Mouse (Mus musculus) monocyte, adult 5-6 weeks (primary cell): ENCODE results near the gene Hdac11. TPM values are rescaled to one million over a fixed set of nuclear protein-coding genes. Genes with fewer than 3 reads are reported as not detected.
"Not testable (repeated sequence)": the region's sequence is repeated elsewhere in the genome, so short reads cannot be mapped to it uniquely, and the experiment has no call there.

ENCODE experiments used
- ATAC-seq: fragments of 153-309, 156-312 bp; replicated peaks from 2 replicates; pipeline ENCODE4 v1.8.0; 2017; ENCODE audit warnings: mild to moderate bottlenecking; ENCODE audit not compliant: low TSS enrichment, insufficient number of reproducible peaks, severe bottlenecking, poor library complexity, low FRiP score
- total RNA-seq: library from RNA; stranded (forward); fragments of 200-1000, 200-491, 200-594 nt; gene quantifications from 3 replicates; pipeline ENCODE4 v1.2.3, GENCODE M21; 2017

Hdac11 gene
- total RNA-seq, 1 experiment from 2014 or later, result 1.6 TPM

DNA sequence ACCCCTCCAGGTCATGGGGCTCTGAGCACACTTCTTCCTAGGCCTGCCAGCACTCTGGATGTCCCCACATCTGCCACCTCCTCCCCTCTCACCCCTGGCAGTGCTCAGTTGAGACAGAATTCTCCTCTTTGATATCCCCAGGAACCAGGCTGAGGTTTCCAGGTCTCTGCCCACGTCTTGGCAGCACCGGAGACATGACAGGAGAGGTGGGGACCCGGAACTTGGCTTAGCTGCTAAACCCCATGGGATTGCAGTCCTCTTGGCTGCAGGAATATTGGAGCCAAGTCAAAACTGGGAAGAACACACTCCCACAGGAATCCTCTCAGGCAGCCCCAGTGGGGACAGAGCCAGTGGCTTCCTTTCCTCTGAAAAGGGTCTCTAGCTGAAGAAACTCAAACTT, 31.4 kb downstream of the Hdac11 start:
- no peak for ATAC-seq

DNA sequence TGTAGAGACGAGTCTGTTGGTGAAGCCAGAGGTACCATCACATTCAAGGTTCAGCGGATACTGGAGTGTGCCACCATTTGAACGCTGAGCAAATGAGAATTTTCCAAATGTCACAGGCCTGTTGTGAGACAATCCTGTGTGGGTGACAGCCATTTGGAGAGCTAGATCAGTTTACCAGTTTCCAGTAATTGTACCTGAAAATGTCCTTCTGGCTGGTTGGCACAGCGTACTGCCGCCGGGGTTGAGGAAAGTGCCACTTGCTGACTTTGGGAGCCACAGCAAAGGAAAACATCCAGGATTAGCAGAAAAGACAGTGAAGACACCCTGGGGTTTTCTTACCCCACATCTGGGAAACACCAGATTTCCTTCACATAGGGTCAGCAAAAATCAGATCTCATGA, 33.5 kb downstream of the Hdac11 start:
- no peak for ATAC-seq

DNA sequence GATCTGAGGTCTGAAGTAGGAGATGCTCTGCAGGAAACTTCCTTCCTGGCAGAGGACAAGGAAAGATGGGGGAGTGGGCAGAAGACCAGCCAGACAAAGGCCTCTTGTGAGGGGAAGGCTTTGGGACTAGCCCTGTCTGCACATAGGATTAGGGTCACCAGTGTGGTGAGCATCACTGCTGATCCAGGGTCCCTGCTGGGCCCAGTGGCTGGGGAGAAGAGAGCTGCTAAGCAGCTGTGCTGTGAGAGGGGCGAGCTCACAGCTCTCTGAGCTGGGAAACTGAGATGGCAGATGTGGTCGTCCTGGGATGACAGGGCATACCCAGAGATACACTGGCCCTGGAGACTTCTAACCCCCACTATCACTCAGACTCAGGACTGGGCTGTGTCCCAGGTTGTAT, 35.0 kb downstream of the Hdac11 start:
- ATAC-seq, result no peak

DNA sequence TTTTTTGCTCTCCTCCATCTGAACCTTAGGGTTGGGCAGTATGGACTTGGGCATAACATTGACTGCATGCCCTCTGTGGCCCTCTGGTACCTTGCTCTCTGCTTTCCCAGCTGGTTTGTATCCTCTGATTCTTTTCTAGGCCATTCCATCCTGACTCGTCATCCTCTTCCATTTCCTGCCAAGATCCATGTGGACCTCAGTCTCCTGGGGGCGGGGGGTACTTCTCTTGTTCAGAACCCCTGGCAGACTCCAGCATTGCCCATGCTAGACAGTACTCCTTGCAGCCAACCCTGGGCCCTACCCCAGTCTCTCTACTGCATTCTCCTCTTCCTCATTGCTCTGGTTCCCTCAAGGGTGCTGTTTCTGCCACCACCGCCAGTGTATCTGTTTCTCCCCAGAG, 36.0 kb downstream of the Hdac11 start:
- no peak for ATAC-seq

DNA sequence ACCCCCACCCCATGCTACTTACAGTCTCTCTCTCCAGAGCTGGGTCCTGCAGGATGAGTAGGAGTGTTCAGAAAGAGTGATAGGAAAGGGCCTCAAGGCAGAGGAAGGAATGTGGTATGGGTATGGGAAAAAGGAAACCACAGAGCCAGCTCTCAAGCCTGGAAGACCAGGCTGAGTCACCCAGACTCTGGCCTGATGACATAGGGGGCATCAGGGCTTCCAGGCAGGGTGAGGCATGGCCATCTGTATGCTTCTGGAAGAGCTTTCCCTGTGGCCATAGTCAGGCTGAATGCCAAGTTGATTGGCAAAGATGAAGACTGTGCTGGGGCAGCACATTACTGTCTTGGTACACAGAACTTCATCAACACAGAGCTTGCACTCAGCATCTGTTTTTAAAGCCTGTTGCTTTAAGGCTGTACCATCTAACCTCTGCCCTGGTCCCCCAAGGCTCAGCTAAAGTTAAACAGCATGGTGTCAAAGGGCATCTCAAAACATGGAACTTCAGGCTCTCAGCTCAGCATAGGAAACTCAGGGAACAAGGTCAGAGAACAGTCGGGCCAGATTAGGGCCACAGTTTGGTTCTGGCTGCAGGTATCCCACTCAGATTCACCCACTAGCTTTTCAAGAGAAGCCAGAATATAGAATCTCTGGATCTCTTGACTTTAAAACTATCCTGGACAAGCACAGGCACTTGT, 36.5 kb downstream of the Hdac11 start:
- no peak for ATAC-seq

DNA sequence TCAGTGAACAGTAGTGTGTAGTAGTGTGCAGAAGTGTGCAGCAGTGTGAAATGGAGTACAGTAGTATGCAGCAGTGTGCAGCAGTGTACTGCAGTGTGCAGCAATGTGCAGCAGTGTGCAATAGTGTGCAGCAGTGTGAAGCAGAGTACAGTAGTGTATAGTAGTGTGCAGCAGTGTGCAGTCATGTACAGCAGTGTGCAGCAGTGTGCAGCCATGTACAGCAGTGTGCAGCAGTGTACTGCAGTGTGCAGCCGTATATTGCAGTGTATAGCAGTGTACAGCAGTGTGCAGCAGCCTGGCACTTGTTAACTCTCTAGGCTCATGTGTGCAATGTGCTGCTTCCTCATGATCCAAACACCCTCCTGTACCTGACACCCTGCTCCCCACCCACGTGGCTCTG, 42.0 kb downstream of the Hdac11 start:
- ATAC-seq, result no peak

DNA sequence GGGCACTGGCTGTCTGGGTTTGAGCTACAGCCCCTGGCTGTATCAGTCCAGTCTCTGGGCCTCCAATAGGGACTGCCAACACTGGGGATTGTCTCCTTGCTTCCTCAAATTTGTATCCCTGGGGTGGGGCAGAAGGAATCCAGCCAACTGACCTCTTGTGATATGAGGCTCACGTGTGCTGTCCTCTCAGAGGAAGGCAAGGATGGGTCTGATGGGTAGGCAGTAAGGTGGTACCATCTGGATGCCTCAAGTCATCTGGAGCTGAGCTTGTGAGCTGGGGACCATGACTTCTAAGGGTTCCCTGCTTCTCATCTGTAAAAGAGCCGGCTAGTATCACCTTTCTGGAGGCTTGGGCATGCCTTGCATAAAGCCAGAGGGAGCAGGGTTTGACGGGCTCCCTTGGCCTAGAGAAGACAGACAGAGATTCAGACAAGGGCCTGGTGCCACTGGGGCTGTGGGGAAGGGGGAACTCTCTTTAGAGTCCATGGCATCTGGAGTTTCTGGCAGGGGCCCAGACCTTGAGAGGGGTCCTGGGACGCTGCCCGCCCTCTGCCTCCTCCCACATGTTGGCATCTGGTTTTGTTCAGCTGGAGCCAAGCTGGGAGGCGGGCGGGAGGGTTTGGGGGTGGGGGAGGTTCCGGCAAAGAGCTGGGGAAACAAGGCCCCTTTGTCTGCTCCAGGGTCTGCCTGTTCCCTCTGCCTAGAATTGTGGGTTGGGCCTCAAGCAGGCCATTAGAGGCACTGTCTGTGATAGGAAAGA, 44.1 kb downstream of the Hdac11 start:
- ATAC-seq, result no peak

DNA sequence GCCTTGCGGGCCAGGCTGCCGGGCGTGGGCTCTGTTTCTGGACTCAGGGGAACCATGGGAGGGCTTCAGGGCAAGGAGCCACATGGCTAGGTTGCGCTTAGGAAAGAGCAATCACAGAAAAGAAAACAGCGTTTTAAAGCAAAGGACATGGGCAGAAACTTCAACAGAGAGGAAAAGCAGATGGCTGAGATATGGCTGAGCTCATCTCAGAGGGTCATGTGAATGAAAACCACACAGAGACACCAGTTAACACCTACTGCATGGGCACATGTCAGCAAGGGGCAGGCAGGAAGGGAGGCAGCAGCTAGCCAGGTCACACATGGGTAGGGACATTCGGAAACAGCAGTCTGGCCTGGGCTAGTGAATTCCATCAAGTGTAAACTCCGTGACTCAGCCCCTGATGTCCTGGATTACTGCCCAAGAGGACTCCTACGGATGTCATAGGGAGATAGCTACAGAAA, 45.4 kb downstream of the Hdac11 start:
- no peak for ATAC-seq

DNA sequence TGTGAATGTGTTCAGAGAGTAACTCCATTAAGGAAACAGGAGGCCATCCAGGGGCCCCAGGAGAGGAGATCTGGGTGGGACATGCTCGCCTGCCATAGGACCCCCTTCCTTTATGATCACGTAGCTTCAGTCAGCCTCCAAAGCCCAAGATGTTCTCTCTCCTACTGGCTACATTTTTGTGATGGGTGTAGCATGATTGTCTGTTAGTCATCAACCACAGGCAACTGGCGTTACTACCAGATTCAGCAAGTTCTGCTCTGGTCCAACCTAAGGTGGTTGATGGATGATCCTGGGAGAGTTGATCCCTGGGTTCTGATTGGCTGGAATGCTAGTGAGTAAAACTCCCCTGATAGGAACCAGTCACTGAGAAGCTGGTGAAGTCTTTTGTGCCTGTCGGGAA, 46.1 kb downstream of the Hdac11 start:
- no peak for ATAC-seq

DNA sequence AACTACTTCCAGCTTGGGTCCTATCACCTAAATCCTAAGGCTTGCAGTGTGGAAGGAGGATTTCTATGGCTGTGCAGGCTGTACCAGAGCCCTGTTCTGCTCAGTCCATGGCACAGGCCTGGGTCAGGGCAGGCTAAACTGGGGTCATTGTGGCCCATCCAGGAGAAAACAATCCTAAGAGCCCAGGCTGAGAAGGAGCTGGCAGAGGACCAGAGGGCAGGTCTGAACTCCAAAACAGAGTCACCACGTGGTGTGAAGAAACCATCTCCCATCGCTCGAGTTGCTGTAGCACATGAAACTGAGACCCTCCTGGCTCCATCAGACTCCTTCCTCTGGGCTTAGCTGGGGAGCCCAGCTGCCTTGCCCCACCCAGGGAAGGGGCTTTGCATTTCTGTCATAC, 48.9 kb downstream of the Hdac11 start:
- ATAC-seq, result no peak

DNA sequence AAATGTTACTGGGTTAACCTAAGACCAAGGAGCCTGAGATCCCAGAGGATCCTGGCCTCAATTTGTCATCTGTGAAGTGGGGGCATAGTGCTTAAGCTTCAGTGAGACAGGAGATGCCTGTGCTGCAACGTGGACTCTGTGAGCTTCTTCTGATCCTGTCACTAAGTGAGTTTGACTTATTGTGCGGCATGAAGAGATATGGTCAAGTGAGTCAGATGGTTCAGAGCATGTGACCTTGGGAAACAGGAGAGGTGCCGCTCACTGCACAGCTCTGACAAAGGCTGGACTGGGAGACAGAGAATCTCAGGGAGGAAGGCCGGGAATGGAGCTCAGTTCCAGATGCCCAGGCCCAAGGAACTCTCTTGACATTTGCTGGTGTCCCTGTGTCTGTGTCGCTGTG, 49.3 kb downstream of the Hdac11 start:
- no peak for ATAC-seq

DNA sequence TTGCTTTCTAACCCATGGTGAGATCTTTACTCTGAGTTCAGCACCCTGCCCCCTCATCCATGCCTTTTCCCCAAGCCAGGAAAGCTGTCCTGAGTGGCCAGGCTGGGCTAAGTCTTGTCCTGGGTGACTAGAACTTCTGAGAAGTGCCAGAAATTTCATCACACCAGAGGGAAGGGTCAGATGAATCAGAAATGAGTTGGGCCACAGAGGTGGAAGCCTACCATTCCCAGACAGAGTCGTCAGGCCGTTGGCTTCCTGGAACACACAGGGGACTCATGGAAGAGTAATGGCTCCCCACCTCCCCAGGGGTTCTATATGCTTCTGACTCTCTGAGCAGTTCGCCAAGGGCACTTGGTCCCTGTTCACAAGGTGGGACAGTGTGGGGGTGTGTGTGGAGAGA, 51.0 kb downstream of the Hdac11 start:
- no peak for ATAC-seq

DNA sequence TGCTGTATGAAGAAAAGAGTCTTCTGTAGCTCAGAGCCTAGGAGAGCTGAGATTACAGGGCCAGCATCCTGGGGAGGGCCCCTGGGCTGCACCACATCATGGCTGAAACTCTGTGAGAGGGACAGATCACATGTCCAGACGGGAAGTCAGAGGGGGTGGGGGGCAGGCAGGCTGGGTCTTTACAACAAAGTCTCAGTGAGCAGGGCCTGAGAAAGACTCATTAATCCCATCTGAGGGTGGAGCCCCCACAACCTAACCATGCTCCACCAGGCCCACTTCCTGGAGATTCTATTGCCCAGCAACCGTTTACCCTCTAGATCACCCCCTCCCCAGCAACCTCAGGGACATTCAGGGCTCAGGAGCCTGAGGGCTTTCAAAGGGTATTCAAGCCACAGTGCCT, 53.3 kb downstream of the Hdac11 start:
- ATAC-seq, result no peak

DNA sequence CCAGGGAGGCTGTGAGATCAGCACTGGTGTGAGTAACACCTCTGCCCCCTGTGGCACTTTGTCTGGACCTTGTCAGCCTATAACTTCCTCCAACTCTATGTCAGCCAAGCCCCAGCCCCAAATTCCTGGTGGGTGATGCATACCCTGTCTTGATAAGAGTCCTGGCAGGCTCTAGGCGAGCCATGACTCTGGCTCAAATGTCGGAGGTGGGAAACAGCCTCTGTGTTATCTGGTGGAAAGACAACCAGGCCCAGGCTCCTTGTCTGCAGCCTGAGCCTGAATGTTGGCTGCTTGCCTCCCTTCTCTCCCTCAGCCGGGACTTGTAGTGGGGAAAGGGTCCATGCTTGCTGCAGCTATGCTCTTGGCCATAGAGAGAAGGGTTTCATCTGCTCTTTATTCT, 54.4 kb downstream of the Hdac11 start:
- ATAC-seq, result no peak

DNA sequence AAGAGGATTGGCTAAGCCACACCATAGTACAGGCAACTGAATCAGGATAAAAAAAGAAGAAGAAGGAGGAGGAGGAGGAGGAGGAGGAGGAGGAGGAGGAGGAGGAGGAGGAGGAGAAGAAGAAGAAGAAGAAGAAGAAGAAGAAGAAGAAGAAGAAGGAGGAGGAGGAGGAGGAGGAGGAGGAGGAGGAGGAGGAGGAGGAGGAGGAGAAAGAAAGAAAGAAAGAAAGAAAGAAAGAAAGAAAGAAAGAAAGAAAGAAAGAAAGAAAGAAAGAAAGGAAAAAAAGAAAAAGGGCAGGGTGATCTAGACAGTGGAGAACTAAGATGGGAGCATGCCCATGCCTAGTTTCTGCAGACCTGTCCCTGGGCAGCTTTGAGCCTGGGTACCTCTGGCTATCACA, 55.7 kb downstream of the Hdac11 start, which contains the start of gene Fbln2:
Gene Fbln2, plus strand, starts transcription at position 301 of the 400 bp plus-strand sequence.
- not testable (repeated sequence) for ATAC-seq

DNA sequence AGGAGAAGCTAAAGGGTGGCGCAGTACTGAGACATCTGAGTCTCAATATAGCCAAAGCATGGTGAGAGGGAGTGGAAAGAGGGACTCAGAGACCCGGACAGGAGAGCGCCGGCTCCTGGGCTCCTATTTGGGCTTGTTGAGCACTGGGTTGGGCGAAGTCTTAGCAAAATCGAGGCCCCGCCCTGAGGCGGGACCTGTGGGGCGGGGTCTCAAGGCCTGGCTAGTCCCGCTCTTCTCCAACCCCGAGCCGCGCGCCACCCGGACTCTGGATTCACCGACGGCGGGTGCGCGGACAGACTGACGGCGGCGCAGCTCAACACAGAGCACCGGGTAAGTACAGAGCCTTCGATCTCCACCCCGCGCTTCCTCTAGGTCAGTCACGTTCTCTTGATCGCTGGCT, 56.1 kb downstream of the Hdac11 start:
- no peak for ATAC-seq

DNA sequence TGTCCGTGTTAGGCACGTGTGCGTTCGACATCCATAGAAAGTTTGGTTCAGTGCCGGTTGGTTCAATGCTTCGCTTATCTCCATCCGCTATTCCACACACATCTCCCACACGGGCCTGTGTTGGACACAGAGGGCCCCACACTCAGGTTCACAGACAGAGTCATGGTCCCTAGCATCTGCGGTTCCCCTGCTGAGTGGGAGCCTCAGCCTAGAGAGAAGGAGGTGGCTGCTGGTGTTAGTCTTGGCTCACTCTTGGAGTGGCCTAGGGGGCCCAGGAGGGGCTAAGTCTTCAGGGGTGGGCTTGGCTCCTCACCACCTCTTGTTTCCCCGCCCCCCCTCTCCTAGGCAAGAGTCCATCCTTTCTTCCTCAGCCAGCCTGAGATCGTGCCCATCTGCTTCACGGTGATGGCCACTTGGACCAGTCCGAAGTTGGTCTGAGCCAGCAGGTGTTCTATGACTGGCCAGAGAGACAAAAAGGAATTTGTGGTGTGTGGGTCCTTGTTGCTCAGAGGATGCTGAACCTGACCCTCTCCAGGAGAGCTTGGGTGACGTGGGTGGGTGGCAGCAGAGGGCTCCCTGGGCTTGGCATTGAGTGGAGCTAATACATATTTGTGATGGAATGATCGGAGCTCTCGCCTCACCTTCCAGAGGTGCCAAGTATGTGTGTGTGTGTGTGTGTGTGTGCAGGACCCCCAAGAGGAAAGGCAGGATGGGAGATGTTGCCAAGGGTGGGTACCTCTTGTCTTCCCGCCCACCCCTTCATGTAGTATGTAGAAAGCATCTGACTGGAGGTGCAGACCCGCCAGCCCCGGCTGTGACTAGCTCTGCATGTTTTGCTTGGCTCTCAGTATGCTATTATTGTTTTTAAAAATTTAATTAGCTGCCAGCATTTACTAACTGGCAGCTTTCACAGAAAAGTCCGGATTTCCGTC, 57.1 kb downstream of the Hdac11 start:
- no peak for ATAC-seq

DNA sequence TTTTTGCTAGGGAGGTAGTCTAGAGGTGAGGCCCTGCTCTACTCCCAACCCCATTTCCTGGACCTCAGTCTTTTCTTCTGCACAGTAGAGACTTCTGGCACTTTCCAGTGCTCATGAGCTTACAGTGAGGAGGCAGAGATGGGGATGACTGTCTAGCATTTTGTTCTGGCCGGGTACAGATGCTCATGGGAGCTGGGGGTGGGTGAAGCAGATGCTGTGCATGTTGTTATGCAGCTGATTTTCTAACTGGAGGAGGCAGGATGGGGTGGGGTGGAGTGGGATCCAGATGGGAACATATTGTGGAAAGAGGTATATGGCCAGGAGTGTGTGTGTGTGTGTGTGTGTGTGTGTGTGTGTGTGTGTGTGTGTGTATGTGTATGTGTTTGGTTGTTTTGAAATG, 59.0 kb downstream of the Hdac11 start:
- ATAC-seq, result no peak

DNA sequence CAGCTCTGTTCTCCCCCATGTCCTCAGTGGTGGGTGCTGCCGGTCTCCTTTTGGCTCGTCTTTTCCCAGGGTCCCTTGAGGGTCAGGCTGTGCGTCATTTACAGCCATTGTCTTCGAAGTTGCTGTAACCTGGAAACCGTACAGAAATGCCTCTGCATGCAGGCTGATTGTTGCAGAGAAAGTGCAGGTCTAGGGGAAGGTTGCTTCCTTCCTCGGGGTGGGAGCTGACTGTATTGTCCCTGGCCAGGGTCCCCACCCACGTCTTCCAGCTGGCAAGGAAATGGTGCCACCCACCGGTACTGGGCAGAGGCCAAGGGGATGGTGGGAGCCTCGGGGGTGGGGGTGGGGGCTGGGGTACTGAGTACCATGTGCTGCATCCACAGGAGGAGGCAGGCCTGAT, 62.0 kb downstream of the Hdac11 start:
- ATAC-seq, result no peak
